Mouse (Mus musculus): ENCODE data around the gene Sec31a. TPM values are rescaled to one million over a fixed set of nuclear protein-coding genes. Genes with fewer than 3 reads are reported as not detected.
A peak's percentile ranks its signal among the peaks of the same experiment; 100 is the strongest.

The Sec31a gene
- total RNA-seq, 1 experiment from 2014 or later, result 98.6 TPM

- no peak for ATAC-seq (ENCODE audit: extremely low read depth, insufficient number of reproducible peaks, low FRiP score, poor library complexity, severe bottlenecking)
These were observed 1.4 kb downstream of the Sec31a start for GRCm38 (mm10) chr5:100414474-100415196.

GRCm38 (mm10) chr5:100412886-100413285 lies 3.1 kb downstream of the Sec31a start:
- ATAC-seq (ENCODE audit: extremely low read depth, insufficient number of reproducible peaks, low FRiP score, poor library complexity, severe bottlenecking), result no peak

GRCm38 (mm10) chr5:100410281-100410680 lies 5.8 kb downstream of the Sec31a start:
- no peak for ATAC-seq (ENCODE audit: extremely low read depth, insufficient number of reproducible peaks, low FRiP score, poor library complexity, severe bottlenecking)

GRCm38 (mm10) chr5:100408485-100408884 lies 7.5 kb downstream of the Sec31a start:
- no peak for ATAC-seq (ENCODE audit: extremely low read depth, insufficient number of reproducible peaks, low FRiP score, poor library complexity, severe bottlenecking)

GRCm38 (mm10) chr5:100396753-100397152 lies 19.3 kb downstream of the Sec31a start:
- no peak for ATAC-seq (ENCODE audit: extremely low read depth, insufficient number of reproducible peaks, low FRiP score, poor library complexity, severe bottlenecking)

- no peak for ATAC-seq (ENCODE audit: extremely low read depth, insufficient number of reproducible peaks, low FRiP score, poor library complexity, severe bottlenecking)
These were observed 22.4 kb downstream of the Sec31a start for GRCm38 (mm10) chr5:100393681-100394080.

- no peak for ATAC-seq (ENCODE audit: extremely low read depth, insufficient number of reproducible peaks, low FRiP score, poor library complexity, severe bottlenecking)
These were observed 23.5 kb downstream of the Sec31a start for GRCm38 (mm10) chr5:100392436-100392955.

GRCm38 (mm10) chr5:100383782-100384510 lies 32.1 kb downstream of the Sec31a start:
- no peak for ATAC-seq (ENCODE audit: extremely low read depth, insufficient number of reproducible peaks, low FRiP score, poor library complexity, severe bottlenecking)

GRCm38 (mm10) chr5:100381094-100381493 lies 34.9 kb downstream of the Sec31a start:
- no peak for ATAC-seq (ENCODE audit: extremely low read depth, insufficient number of reproducible peaks, low FRiP score, poor library complexity, severe bottlenecking)

- no peak for ATAC-seq (ENCODE audit: extremely low read depth, insufficient number of reproducible peaks, low FRiP score, poor library complexity, severe bottlenecking)
These were observed 35.8 kb downstream of the Sec31a start for GRCm38 (mm10) chr5:100380277-100380676.

- no peak for ATAC-seq (ENCODE audit: extremely low read depth, insufficient number of reproducible peaks, low FRiP score, poor library complexity, severe bottlenecking)
These were observed 37.1 kb downstream of the Sec31a start for GRCm38 (mm10) chr5:100378981-100379380.

GRCm38 (mm10) chr5:100378211-100378610 lies 37.8 kb downstream of the Sec31a start:
- no peak for ATAC-seq (ENCODE audit: extremely low read depth, insufficient number of reproducible peaks, low FRiP score, poor library complexity, severe bottlenecking)

- ATAC-seq (ENCODE audit: extremely low read depth, insufficient number of reproducible peaks, low FRiP score, poor library complexity, severe bottlenecking), result no peak
These were observed 38.7 kb downstream of the Sec31a start for GRCm38 (mm10) chr5:100377376-100377775.

GRCm38 (mm10) chr5:100374703-100375102 lies 41.3 kb downstream of the Sec31a start:
- ATAC-seq (ENCODE audit: extremely low read depth, insufficient number of reproducible peaks, low FRiP score, poor library complexity, severe bottlenecking), result no peak

GRCm38 (mm10) chr5:100373952-100374351 lies 42.1 kb downstream of the Sec31a start:
- ATAC-seq (ENCODE audit: extremely low read depth, insufficient number of reproducible peaks, low FRiP score, poor library complexity, severe bottlenecking), result 0 out of 2 replicates have a peak, but pooled peaks have one; percentile 9

- ATAC-seq (ENCODE audit: extremely low read depth, insufficient number of reproducible peaks, low FRiP score, poor library complexity, severe bottlenecking), result no peak
These were observed 45.1 kb downstream of the Sec31a start for GRCm38 (mm10) chr5:100370919-100371318.

- ATAC-seq (ENCODE audit: extremely low read depth, insufficient number of reproducible peaks, low FRiP score, poor library complexity, severe bottlenecking), result no peak
These were observed 46.1 kb downstream of the Sec31a start for GRCm38 (mm10) chr5:100369825-100370459.

- ATAC-seq (ENCODE audit: extremely low read depth, insufficient number of reproducible peaks, low FRiP score, poor library complexity, severe bottlenecking), result no peak
These were observed 46.9 kb downstream of the Sec31a start for GRCm38 (mm10) chr5:100369093-100369492.

GRCm38 (mm10) chr5:100368527-100368926 lies 47.5 kb downstream of the Sec31a start:
- no peak for ATAC-seq (ENCODE audit: extremely low read depth, insufficient number of reproducible peaks, low FRiP score, poor library complexity, severe bottlenecking)

- no peak for ATAC-seq (ENCODE audit: extremely low read depth, insufficient number of reproducible peaks, low FRiP score, poor library complexity, severe bottlenecking)
These were observed 49.0 kb downstream of the Sec31a start for GRCm38 (mm10) chr5:100367051-100367450.

Measured in neutrophil, adult 5-6 weeks (primary cell).